In genomic region chr13:31992409-31993201, GRCm38 (mm10) we compare ENCODE assay signal across 8 mouse cellular contexts.
DNase-seq lines count a peak whose midpoint lies in the region; ATAC-seq lines count a peak whose summit lies in the region.

No protein-coding gene starts in this region.

- no peak for DNase-seq in midbrain, embryonic 10.5 days (ENCODE audit: low spot score)
- peak; percentile 51 for DNase-seq in limb, embryonic 10.5 days (ENCODE audit: low spot score)
- no peak for DNase-seq in thymus, postnatal 0 days (ENCODE audit: low spot score)
- no peak for DNase-seq in gastrocnemius, postnatal 10 days
- no peak for DNase-seq in kidney, adult 18-20 months

- no peaks in the 10 kb centered on the region for H3K27me3 ChIP-seq in midbrain, embryonic 13.5 days
- H3K27me3 ChIP-seq in midbrain, embryonic 10.5 days (ENCODE audit: low read depth, poor library complexity, severe bottlenecking): no peaks in the 10 kb centered on the region
- H3K27me3 ChIP-seq in forebrain, embryonic 13.5 days: no peaks in the 10 kb centered on the region
- H3K27me3 ChIP-seq in limb, embryonic 10.5 days (ENCODE audit: low read depth, poor library complexity, severe bottlenecking): peaks cover 38% of the 10 kb centered on the region
- H3K27me3 ChIP-seq in neural tube, embryonic 13.5 days: no peaks in the 10 kb centered on the region

- H3K9me3 ChIP-seq in midbrain, embryonic 13.5 days: no peaks in the 10 kb centered on the region
- H3K9me3 ChIP-seq in midbrain, embryonic 10.5 days (replicated peaks): peaks cover 8% of the 10 kb centered on the region
- 0 out of 2 replicates have a peak, but pooled peaks cover 3% of the 10 kb centered on the region for H3K9me3 ChIP-seq in forebrain, embryonic 13.5 days (replicated peaks)
- H3K9me3 ChIP-seq in limb, embryonic 10.5 days (replicated peaks): no peaks in the 10 kb centered on the region
- peaks cover 12% of the 10 kb centered on the region for H3K9me3 ChIP-seq in neural tube, embryonic 13.5 days

- no peaks in the 10 kb centered on the region for H3K36me3 ChIP-seq in midbrain, embryonic 13.5 days
- H3K36me3 ChIP-seq in midbrain, embryonic 10.5 days: no peaks in the 10 kb centered on the region
- H3K36me3 ChIP-seq in forebrain, embryonic 13.5 days (ENCODE audit: poor library complexity, severe bottlenecking): no peaks in the 10 kb centered on the region
- no peaks in the 10 kb centered on the region for H3K36me3 ChIP-seq in limb, embryonic 10.5 days
- H3K36me3 ChIP-seq in neural tube, embryonic 13.5 days: no peaks in the 10 kb centered on the region

- no peak overlapping the region for H3K9ac ChIP-seq in midbrain, embryonic 13.5 days (replicated peaks)
- no peak overlapping the region for H3K9ac ChIP-seq in forebrain, embryonic 13.5 days
- no peak overlapping the region for H3K9ac ChIP-seq in neural tube, embryonic 13.5 days

- peak; percentile 80; the same call in 1 of the 2 replicates for ATAC-seq in midbrain, embryonic 13.5 days
- ATAC-seq in forebrain, embryonic 13.5 days: peak; percentile 75
- peak; percentile 72 for ATAC-seq in neural tube, embryonic 13.5 days (ENCODE audit: low read depth)

- 71% methylated on average over 12 of the region's 12 CpGs for whole genome bisulfite sequencing in midbrain, embryonic 13.5 days
- 76% methylated on average over 12 of the region's 12 CpGs for WGBS in midbrain, embryonic 10.5 days
- WGBS in forebrain, embryonic 13.5 days: 55% methylated on average over 12 of the region's 12 CpGs
- 41% methylated on average over 12 of the region's 12 CpGs for WGBS in limb, embryonic 10.5 days
- WGBS in neural tube, embryonic 13.5 days: 44% methylated on average over 12 of the region's 12 CpGs

- H3K27ac ChIP-seq in midbrain, embryonic 13.5 days: no peak overlapping the region
- no peak overlapping the region for H3K27ac ChIP-seq in midbrain, embryonic 10.5 days (replicated peaks)
- no peak overlapping the region for H3K27ac ChIP-seq in forebrain, embryonic 13.5 days
- peak overlapping the region; percentile 62 for H3K27ac ChIP-seq in limb, embryonic 10.5 days
- peak overlapping the region; percentile 46 for H3K27ac ChIP-seq in neural tube, embryonic 13.5 days (replicated peaks)

- H3K4me1 ChIP-seq in midbrain, embryonic 13.5 days (replicated peaks): 0 out of 2 replicates have a peak, but pooled peaks cover 6% of the 10 kb centered on the region
- 0 out of 2 replicates have a peak, but pooled peaks cover 4% of the 10 kb centered on the region for H3K4me1 ChIP-seq in midbrain, embryonic 10.5 days
- 0 out of 2 replicates have a peak, but pooled peaks cover 8% of the 10 kb centered on the region for H3K4me1 ChIP-seq in forebrain, embryonic 13.5 days
- peaks cover 34% of the 10 kb centered on the region for H3K4me1 ChIP-seq in limb, embryonic 10.5 days
- H3K4me1 ChIP-seq in neural tube, embryonic 13.5 days (replicated peaks): peaks cover 20% of the 10 kb centered on the region

- no peak overlapping the region for H3K4me2 ChIP-seq in midbrain, embryonic 13.5 days (replicated peaks)
- H3K4me2 ChIP-seq in forebrain, embryonic 13.5 days: no peak overlapping the region
- H3K4me2 ChIP-seq in neural tube, embryonic 13.5 days: no peak overlapping the region

- no peak overlapping the region for H3K4me3 ChIP-seq in midbrain, embryonic 13.5 days (replicated peaks)
- H3K4me3 ChIP-seq in midbrain, embryonic 10.5 days: no peak overlapping the region
- no peak overlapping the region for H3K4me3 ChIP-seq in forebrain, embryonic 13.5 days
- H3K4me3 ChIP-seq in limb, embryonic 10.5 days: no peak overlapping the region
- H3K4me3 ChIP-seq in neural tube, embryonic 13.5 days: no peak overlapping the region

Comparison
In these comparisons a context has a peak if more than half of its experiments do, and no peak if none do; other contexts are left out.
1. H3K27ac ChIP-seq: peak in limb, embryonic 10.5 days (single experiment) and neural tube, embryonic 13.5 days (single experiment); none in midbrain, embryonic 13.5 days (single experiment), midbrain, embryonic 10.5 days (single experiment) and forebrain, embryonic 13.5 days (single experiment).
2. Peak in every context shown above with its lines, with median percentiles within 50 percentile points of each other: ATAC-seq.